Mouse (Mus musculus) G1E (cell line): ENCODE measurements around the gene Mok. TPM values are rescaled to one million over a fixed set of nuclear protein-coding genes. Genes with fewer than 3 reads are reported as not detected.

Experiments used
- ATAC-seq: 2 replicates; pipeline ENCODE4 v1.8.0; 2016; ENCODE audit warnings: mild to moderate bottlenecking; ENCODE audit not compliant: insufficient number of reproducible peaks, poor library complexity, low FRiP score, severe bottlenecking; ENCODE audit errors: extremely low read depth
- DNase-seq: peaks from one replicate; pipeline ENCODE4 v3.0.0; 2012; ENCODE audit warnings: low spot score
- H3K27me3 ChIP-seq: 2 replicates; pipeline ENCODE4 v1.6.1; 2012; ENCODE audit warnings: mild to moderate bottlenecking, low read length, inconsistent platforms; ENCODE audit not compliant: insufficient read depth
- H3K36me3 ChIP-seq: replicated peaks from 2 replicates; pipeline ENCODE3; 2012; ENCODE audit warnings: mild to moderate bottlenecking, inconsistent platforms
- H3K4me1 ChIP-seq: 2 replicates; pipeline ENCODE4 v1.6.1; 2012; ENCODE audit warnings: low read depth, low read length, inconsistent platforms, mixed read lengths; ENCODE audit not compliant: insufficient read depth
- H3K4me3 ChIP-seq: 2 replicates; pipeline ENCODE4 v1.5.1; 2012; ENCODE audit warnings: low read depth, mild to moderate bottlenecking, inconsistent platforms, low read length, moderate library complexity, mixed read lengths
- H3K9me3 ChIP-seq: replicated peaks from 2 replicates; pipeline ENCODE4 v1.6.1; 2012; ENCODE audit warnings: inconsistent platforms
- CTCF ChIP-seq: IDR thresholded peaks from 2 replicates; pipeline ENCODE4 v1.5.1; 2012; ENCODE audit warnings: low read depth, low read length, inconsistent platforms, mixed read lengths
- GATA1 ChIP-seq: IDR thresholded peaks from 2 replicates; pipeline ENCODE4 v1.6.1; 2012; ENCODE audit warnings: borderline replicate concordance, low read length, inconsistent platforms, mixed read lengths
- GATA2 ChIP-seq: IDR thresholded peaks from 2 replicates; pipeline ENCODE4 v1.6.1; 2012; ENCODE audit warnings: low read depth, low read length, inconsistent platforms, borderline replicate concordance
- POLR2AphosphoS5 ChIP-seq: IDR thresholded peaks from 2 replicates; pipeline ENCODE4 v1.6.1; 2012; ENCODE audit warnings: low read depth, low read length, inconsistent platforms; ENCODE audit not compliant: insufficient replicate concordance
- TAL1 ChIP-seq: conservative IDR thresholded peaks from 2 replicates; pipeline ENCODE4 v1.6.1; 2012; ENCODE audit warnings: low read depth, low read length, inconsistent platforms, mixed read lengths
- polyA plus RNA-seq: library from polyadenylated mRNA; stranded (reverse); fragments of >175 nt; gene quantifications from 2 replicates; pipeline ENCODE4 v1.2.3, GENCODE M21; 2012
- total RNA-seq, 2 experiments: library from RNA; stranded (forward) in 1 of 2; stranded (reverse) in 1 of 2; fragments of 200-1000 nt in 1 of 2; fragments of >200 nt in 1 of 2; fragmentation: Nextera tagmentation in 1 of 2; gene quantifications; 2 replicates each; pipeline ENCODE4 v1.2.3; 2014 to 2017

The Mok gene
- total and polyA plus RNA-seq, 3 experiments = 0.62 to 3.3 (median 0.93) TPM

DNA sequence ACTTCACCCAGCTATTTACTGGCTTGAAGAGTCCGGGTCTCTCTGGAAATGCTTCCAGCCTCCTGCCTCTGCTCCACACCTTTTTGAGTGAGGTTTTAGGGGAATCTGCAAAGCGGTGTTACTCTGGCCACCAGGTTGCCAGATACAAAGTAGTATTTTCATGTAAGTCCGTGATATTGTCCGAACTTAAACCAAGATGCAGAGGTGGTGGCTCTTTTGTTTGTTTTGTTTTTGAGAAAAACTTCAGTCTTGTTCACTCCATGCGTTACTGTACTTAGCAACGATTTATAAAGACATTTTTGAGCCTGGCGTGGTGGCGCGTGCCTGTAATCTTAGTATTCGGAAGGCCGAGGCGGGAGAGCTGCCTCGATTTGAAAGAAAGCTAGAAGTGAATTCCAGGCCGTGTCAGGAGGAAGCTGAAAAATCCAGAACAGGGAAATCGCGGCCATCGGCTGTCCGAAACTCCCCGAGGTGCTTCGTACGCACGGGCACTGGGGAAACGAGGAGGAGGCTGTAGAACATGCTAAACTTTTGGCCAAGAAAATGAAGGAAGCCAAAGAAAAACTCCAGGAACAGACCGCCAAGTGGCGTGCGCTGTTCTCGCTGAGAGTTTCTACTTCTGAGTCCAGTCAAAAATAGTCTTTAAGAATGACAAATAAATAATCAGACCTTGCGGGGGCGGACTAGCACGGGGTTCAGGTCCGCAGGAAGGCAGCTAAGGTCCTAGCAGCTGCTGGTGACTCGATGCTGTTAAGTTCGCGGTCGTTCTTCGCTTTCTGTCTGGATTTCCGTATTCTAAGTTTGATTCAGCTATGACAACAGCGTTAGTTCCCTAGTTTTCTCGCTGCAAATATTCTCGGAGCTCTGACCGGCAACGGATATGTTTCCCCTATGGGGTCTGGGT, 3.7 kb upstream of the Mok start:
- peak; percentile 63 for DNase-seq
- Histone ChIP-seq H3K36me3 (no peaks in the 10 kb centered on the region), H3K4me1 (peaks cover 60% of the 10 kb centered on the region), H3K9me3 (no peaks in the 10 kb centered on the region), H3K4me3 (peak overlapping the region; percentile 72), H3K27me3 (peaks cover 12% of the 10 kb centered on the region)
- ATAC-seq = peak; percentile 38
- TF ChIP-seq TAL1 (no peak), GATA2 (no peak)

DNA sequence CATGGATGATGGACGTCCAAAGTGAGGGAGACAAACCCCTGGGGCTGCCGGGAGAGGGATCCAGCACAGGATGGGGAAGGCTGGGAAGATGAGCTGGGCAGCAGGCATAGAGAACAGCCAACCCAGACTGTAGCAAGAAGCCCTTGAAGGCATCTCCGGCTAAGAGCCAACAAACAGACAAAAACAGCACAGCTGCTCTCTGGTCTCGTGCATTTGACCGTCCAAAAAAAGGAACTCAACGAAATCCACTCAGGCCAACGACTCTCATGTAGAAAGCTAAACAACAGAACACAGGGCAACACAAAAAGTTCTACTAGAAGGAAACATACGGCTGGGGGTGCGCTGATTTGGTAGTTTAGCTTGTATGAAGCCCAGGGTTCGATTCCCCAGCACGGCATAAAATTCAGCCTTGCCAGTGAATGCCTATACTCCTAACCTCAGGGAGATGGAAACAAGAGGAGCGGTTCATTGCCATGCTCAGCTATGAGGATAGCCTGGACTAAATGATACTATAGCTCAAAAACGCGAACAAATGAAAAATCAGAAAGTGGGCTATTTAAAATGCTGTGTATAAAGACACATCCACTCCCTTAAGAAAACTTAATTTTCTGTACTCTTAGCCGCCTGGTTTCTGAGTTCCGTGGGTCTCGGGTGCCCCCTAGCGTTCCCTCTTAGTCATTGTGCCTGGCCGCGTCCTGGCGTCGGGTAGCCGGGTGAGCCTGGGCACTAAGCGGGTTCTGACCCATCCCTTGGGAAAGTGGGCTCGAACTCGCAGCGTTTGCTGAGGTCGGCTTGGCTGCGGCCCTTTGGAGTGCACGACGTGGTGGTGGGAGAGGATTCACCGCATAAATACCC, 2.7 kb upstream of the Mok start:
- DNase-seq (peak; percentile 70), ATAC-seq (peak; percentile 30)
- no peaks in the 10 kb centered on the region for H3K9me3 ChIP-seq
- peak; percentile 76 for TF ChIP-seq CTCF
- no peak for TF ChIP-seq POLR2AphosphoS5
- H3K4me3 ChIP-seq = peak overlapping the region; percentile 72
- peaks cover 13% of the 10 kb centered on the region for H3K27me3 ChIP-seq
- peaks cover 54% of the 10 kb centered on the region for H3K4me1 ChIP-seq
- H3K36me3 ChIP-seq = no peaks in the 10 kb centered on the region

DNA sequence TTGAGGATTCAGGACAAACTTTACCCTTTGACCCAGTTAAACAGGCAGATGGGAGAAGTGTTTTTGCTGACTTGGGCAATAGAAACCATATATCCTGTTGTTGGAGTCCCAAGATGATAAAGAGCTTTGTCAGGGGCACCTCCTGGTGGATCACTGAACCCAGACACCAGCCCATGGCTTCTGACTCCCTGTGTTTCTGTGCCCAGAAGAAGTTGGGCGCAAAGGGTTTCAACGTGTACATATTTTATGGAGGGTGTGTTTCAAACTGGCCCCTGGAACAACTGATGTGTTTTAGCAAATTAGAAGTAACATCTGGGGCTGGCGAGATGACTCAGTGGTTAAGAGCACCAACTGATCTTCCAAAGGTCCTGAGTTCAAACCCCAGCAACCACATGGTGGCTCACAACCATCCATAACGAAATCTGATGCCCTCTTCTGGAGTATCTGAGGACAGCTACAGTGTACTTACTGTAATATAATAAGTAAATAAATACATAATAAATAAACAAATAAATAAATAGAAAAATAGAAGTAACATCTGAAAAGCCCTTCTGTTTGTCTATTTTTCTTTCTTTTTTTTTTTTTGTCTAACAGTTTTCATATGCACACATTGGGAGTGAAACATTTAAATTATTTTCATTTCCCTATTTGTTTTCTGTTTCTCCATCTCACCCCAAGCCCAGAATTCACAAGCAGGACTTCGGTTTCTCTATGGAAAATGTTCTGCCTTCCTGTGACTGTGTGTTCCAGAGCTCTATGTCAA, 1.2 kb upstream of the Mok start:
- no peaks in the 10 kb centered on the region for H3K9me3 ChIP-seq
- DNase-seq = no peak
- H3K4me1 ChIP-seq = peaks cover 53% of the 10 kb centered on the region
- TF ChIP-seq TAL1 (no peak), CTCF (no peak), GATA2 (no peak), POLR2AphosphoS5 (no peak), GATA1 (no peak)
- peaks cover 22% of the 10 kb centered on the region for H3K27me3 ChIP-seq
- no peaks in the 10 kb centered on the region for H3K36me3 ChIP-seq
- ATAC-seq = no peak
- no peak overlapping the region for H3K4me3 ChIP-seq

DNA sequence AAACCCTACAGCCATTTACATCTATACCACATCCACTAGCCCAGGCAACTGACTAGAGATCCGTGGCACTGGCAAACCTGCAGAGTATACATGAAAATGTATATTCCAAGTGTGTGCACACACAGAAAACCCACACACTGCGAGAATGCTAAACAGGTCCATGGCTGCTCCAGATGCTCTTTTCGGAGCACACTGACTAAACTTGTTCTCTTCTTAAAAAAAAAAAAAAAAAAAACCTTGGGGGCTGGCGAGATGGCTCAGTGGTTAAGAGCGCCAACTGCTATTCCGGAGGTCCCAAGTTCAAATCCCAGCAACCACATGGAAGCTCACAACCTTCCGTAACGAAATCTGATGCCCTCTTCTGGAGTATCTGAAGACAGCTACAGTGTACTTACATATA, 2.9 kb downstream of the Mok start:
- H3K36me3 ChIP-seq = no peaks in the 10 kb centered on the region
- H3K9me3 ChIP-seq = no peaks in the 10 kb centered on the region
- TF ChIP-seq GATA1 (no peak), TAL1 (no peak), CTCF (no peak), GATA2 (no peak), POLR2AphosphoS5 (no peak)
- DNase-seq (no peak), ATAC-seq (no peak)
- H3K27me3 ChIP-seq = peaks cover 50% of the 10 kb centered on the region
- H3K4me3 ChIP-seq = no peak overlapping the region
- peaks cover 18% of the 10 kb centered on the region for H3K4me1 ChIP-seq

DNA sequence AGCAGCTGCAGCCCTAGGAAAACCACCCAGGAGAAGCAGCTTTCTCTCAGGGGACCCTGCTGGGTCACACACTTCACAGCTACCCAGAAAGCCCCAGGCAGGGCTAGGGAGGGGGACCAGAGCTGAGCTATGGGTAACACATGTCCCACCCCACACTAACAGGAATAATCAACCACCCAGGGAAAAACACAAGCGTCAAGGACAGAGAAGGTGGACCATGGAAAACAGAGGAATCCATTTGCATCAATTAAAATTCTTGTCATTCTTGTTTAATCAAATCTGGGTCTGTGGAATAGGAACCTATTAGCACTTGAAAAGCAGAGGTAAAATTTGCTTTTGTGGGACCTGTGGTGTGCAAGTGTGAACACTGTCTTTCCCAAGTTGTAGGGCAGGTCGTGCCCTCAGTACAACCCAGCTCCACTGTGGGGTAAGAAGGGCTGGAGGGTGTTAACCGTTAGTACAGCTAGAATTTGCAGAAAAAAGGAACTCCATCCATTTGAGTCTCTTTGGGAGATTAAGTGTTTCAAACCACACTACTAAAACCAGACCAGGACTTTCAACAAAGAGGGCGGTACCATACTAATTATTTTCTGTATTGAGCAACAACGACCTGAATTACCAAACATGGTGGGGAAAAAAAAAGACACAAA, 3.4 kb downstream of the Mok start:
- no peaks in the 10 kb centered on the region for H3K9me3 ChIP-seq
- TF ChIP-seq POLR2AphosphoS5 (no peak), CTCF (no peak), TAL1 (no peak), GATA1 (no peak), GATA2 (no peak)
- ATAC-seq (no peak), DNase-seq (no peak)
- peaks cover 18% of the 10 kb centered on the region for H3K4me1 ChIP-seq
- no peaks in the 10 kb centered on the region for H3K36me3 ChIP-seq
- H3K4me3 ChIP-seq = no peak overlapping the region
- peaks cover 53% of the 10 kb centered on the region for H3K27me3 ChIP-seq

DNA sequence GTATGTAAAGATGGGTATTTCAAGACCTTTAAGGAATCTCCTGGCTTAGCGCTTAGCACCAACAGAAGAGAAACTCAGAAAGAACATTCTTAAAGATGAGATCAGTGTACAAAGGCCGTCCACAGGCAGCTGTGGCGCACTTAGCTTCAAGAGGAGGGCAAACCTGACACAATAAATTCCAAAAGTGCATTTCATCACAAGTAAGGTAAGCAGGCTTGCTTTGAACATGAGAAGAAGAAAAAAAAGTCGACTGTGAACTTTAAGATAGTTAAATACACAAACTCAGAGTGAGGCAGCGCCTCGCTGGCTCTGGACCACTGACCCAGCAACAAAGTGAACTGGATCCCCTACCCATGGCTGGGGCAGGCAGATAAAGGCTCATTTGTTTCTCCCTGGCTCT, 4.0 kb downstream of the Mok start:
- no peak for ATAC-seq
- peaks cover 54% of the 10 kb centered on the region for H3K27me3 ChIP-seq
- no peaks in the 10 kb centered on the region for H3K9me3 ChIP-seq
- H3K36me3 ChIP-seq = no peaks in the 10 kb centered on the region
- TF ChIP-seq POLR2AphosphoS5 (no peak), TAL1 (no peak), GATA1 (no peak), GATA2 (no peak), CTCF (no peak)
- peaks cover 18% of the 10 kb centered on the region for H3K4me1 ChIP-seq
- no peak overlapping the region for H3K4me3 ChIP-seq
- DNase-seq = no peak
